Mouse (Mus musculus) T-helper 2 cell (primary cell): ENCODE measurements around the gene Tstd2.

Experiments
- in situ Hi-C: fragments of 300-600 bp; cut with MboI, MseI; formaldehyde crosslinking; loops from one replicate; pipeline ENCODE4 v1.15.1; 2025; ENCODE audit warnings: high pct_unique_total_duplicates

Gene Tstd2

DNA sequence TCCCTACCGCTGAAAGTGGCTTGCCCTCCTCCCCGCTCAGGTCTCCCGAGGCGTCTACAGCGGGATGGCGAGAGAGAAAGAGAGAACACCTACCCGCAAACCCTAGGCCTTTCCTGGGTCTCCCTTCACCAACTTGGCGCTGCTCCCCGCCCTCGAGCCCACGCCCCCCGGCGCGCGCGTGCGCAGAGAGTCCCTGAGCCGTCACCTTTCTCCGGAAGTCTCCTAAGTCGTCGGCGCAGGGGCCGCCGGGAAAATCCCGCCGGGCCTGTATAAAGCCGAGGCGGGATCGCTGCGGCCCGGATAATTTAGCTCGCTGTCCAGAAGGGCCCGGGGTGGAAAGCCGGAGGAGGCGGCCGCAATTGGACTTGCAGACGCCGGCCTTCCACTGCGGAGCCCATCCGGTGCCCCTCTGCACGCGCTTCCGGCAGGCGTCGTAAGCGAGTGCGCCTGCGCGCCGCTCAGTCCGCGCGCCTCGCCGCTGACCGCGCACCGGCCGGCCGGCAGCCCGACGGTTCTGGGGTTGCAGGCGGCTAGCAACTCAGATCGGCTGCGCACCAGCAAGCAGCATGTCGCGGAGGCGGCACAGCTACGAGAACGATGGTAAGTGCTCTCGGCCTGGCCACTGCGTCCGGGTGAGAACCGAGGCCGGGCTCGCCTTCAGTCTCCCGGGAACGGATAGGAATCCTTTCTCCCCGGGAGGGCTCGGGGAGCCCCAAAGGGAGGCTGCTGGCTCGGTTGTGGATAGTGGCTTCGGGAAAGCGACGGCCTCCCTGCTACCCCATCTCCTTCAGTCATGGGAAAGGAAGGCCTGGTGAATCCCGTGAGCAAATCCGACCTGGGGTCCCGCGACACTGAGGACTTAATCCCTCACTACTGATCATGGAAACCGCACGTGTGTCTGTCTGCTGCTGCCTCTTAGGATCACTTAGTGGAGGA lies at the start of gene Tstd2, which contains the start of gene Ncbp1:
TSS of gene Tstd2 (minus strand) at position 408 of the 936 bp plus-strand sequence.
TSS of gene Ncbp1 (plus strand) at position 327 of the 936 bp plus-strand sequence.
- in situ Hi-C loops: no loop called here

GRCm38 (mm10) chr4:46186466-46186865 lies 48.0 kb upstream of the Tstd2 start:
- in situ Hi-C loops: no loop called here

- in situ Hi-C loops: no loop called here
Measured at GRCm38 (mm10) chr4:46185890-46186289, 47.4 kb upstream of the Tstd2 start.

GRCm38 (mm10) chr4:46185423-46185822 lies 46.9 kb upstream of the Tstd2 start:
- in situ Hi-C loops: no loop called here

GRCm38 (mm10) chr4:46182181-46182580 lies 43.7 kb upstream of the Tstd2 start:
- in situ Hi-C loops: loop anchor here (5.0 kb wide), 1 partner anchor 35 kb away; no protein-coding TSS in a partner anchor

- in situ Hi-C loops: loop anchor here (5.0 kb wide), 1 partner anchor 34 kb away; no protein-coding TSS in a partner anchor
Measured at GRCm38 (mm10) chr4:46181168-46181567, 42.7 kb upstream of the Tstd2 start.

- in situ Hi-C loops: no loop called here
Measured at GRCm38 (mm10) chr4:46177496-46177895, 39.0 kb upstream of the Tstd2 start.

GRCm38 (mm10) chr4:46177018-46177417 lies 38.5 kb upstream of the Tstd2 start:
- in situ Hi-C loops: no loop called here

DNA sequence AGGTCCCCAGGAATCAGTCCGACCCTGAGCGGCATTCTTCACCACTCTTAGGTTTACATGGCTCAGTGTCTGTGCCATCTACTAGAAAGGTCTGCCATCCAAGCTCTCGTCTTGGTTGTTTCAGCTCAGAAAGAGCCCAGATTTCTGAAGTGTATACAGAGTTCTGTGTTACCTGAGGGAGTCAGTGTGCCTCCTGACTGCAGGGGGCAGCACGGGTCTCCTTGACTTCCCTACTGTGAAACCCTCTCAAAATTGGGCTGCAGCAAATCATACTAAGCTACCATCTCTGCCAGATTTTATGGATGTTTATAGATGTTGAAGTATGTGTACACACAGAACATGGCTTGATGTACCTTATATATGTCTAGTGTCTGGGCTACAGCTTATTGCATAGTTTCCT lies 37.8 kb upstream of the Tstd2 start:
- in situ Hi-C loops: no loop called here

DNA sequence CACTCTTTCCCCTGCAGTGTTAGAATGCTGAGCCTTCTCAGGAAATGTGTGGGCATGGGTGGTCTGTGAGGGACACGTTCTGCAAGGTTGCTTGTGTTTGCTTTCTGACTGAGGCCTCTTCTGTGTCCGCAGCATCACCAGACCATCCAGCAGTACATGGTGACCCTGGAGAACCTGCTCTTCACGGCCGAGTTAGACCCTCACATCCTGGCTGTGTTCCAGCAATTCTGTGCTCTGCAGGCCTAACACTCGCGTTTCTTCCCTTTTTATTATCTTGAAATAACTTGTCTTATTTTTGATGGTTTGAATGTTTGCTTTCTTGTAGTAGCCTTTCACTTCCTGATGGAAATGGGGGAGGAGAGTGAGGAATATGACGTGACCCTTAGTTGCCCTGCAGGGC lies 33.3 kb upstream of the Tstd2 start:
- in situ Hi-C loops: no loop called here

GRCm38 (mm10) chr4:46165831-46166230 lies 27.3 kb upstream of the Tstd2 start:
- in situ Hi-C loops: no loop called here

DNA sequence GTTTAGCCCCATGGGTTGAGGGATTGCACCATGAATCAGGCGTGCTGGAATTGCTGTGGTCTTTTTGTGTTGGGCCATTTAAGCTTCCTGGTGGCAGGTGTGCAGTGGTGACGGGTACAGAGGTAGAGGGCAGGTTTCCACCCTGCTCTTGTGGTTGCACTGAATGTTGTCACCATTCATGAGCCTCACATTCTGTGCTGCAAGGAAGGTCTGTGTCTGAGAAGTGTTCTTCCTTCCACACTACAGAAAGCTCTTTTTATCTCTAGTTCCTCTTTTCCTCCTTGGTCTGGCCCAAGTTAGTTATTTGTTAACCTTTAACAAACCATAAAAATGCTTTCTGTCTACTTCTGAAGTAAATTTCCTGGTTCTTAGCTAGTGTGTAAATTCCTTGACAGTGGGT lies 25.5 kb upstream of the Tstd2 start:
- in situ Hi-C loops: no loop called here

DNA sequence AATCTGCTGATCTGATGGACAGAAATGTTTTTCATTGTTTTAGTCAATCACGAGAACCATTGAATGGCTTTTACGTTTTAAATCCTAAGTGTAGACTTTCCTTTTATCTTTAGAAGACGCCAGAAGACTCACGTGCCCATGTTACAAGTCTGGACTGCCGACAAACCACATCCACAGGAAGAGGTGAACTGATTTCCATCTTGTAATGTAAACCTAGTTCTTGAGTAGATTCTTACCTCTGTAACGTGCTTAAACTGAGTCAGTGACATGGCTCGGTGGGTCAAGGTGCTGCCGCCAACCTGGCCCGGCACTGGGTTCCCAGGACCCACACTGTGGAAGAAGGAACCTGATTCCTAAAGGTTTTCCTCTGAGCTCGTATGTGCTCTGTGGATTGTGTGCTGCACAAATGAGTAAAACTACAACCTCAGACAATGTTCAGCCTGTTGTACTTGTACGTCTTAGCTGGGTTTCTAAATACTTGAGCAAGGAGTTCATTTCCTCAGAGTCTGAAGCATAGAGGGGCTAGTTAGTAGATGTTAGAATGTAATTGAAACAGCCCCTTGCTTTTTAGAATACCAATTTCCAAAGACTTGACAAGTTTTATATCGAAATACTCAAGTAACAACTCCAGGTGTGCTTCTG lies 13.5 kb upstream of the Tstd2 start:
- in situ Hi-C loops: no loop called here

DNA sequence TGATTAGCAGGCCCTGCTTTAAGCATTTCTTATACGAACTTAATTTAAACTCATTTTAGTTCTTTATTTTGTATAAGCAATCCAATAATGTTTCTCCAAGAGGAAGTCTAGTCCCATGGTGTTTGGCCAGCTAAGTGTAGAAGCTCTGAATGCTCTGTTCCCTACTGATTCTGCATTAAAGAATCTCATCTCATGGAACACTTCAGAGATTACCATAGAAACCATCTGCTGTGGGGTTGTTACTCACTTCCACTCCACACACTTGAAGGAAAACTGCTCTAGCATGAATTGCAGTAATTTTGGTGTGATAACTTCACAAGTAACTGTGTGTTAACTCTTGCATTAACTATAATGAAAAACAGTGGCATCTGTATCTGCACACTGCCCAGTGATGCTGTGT lies 8.4 kb upstream of the Tstd2 start:
- in situ Hi-C loops: loop anchor here (5.0 kb wide), 1 partner anchor 35 kb away; no protein-coding TSS in a partner anchor

DNA sequence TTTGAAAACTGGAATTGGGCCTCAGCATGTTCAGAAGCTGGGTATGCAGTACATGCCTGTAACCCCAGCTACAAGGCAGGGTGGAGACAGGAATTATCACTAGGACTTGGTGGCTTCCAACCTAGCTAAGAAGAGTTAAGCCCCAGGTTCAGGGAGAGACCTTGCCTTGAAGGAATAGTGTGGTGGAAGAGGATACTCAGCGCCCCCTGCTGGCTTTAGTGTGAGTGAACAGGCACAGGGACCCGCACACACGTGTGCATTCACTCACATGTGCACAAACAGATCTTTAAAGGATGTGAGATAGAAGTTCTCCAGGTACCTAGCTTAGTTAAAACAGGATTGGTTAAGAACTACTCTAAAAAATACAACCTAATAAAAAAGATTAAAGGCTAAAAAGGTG lies 5.8 kb upstream of the Tstd2 start:
- in situ Hi-C loops: no loop called here

- in situ Hi-C loops: no loop called here
Measured at GRCm38 (mm10) chr4:46137629-46138286, 736 bp downstream of the Tstd2 start.

GRCm38 (mm10) chr4:46131791-46132190 lies 6.7 kb downstream of the Tstd2 start:
- in situ Hi-C loops: no loop called here

- in situ Hi-C loops: no loop called here
Measured at GRCm38 (mm10) chr4:46130221-46130620, 8.3 kb downstream of the Tstd2 start.

- in situ Hi-C loops: loop anchor here (5.0 kb wide), 1 partner anchor 182 kb away; no protein-coding TSS in a partner anchor
Measured at GRCm38 (mm10) chr4:46129311-46130004, 9.0 kb downstream of the Tstd2 start.

DNA sequence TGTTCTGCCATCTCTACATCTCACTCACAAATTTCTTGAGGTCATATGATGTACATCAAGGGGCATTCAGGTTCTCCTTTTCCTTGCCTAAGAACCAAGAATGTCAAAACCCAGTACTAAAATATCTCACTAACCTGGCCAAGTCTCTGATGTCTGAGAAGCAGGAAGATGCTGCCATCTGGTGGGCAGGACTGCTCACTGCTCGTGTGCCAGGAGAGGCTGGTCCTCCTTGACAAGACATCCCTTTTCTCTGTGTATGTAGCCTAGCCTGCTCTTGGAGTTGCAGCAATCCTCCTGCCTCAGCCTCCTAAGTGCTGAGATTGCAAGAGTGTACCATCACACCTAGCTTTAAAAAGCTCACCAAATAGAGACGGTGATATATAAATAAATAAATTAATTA lies 12.0 kb downstream of the Tstd2 start:
- in situ Hi-C loops: loop anchor here (5.0 kb wide), 1 partner anchor 179 kb away; no protein-coding TSS in a partner anchor

GRCm38 (mm10) chr4:46123358-46123757 lies 15.1 kb downstream of the Tstd2 start:
- in situ Hi-C loops: no loop called here
